Mouse (Mus musculus) thymus, postnatal 10 days (tissue): ENCODE results near the gene Gm12258.
"Not testable (repeated sequence)": the region's sequence is repeated elsewhere in the genome, so short reads cannot be mapped to it uniquely, and the experiment has no call there.

ENCODE experiments used
- DNase-seq, 2 experiments: peaks; one replicate each; pipeline ENCODE4 v3.0.0; 2021; ENCODE audit warnings: low spot score in 2 of 2

Gene Gm12258

DNA sequence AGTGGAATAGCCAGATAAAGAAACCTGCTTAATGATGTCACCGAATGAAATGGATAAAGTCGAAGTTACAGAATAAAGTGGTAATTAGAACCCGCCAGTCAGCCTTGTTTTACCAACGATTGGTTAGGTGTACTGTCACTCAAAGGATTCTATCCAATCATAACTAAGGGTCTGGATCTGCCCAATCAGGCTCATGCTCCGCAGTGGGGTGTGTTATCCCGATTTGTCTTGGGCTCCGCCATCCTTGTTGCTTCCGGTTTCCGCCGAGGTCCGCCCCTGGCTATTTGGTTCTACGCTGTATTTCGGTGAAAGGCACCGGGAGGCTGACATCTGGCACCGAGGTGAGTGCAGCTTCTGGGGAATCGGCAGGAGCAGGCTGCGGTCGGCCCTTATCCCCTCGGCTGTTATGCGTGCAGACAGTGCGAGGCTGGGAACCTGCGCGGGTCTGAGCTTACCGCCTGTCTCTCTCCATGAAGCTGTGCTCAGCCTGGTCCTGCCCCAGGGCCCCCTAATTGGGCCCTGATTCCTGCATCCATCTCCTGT is at the start of gene Gm12258:
Gm12258 (plus strand) TSS at position 240 of the 543 bp plus-strand sequence.
- DNase-seq = peak; percentile 86 to 96

- no peak for DNase-seq
Measured at GRCm38 (mm10) chr11:58799747-58800146, 47.2 kb upstream of the Gm12258 start.

GRCm38 (mm10) chr11:58801558-58802228 is 45.3 kb upstream of the Gm12258 start, which contains the start of gene Fam183b:
TSS of gene Fam183b (minus strand) at chr11:58801960.
- no peak for DNase-seq

DNA sequence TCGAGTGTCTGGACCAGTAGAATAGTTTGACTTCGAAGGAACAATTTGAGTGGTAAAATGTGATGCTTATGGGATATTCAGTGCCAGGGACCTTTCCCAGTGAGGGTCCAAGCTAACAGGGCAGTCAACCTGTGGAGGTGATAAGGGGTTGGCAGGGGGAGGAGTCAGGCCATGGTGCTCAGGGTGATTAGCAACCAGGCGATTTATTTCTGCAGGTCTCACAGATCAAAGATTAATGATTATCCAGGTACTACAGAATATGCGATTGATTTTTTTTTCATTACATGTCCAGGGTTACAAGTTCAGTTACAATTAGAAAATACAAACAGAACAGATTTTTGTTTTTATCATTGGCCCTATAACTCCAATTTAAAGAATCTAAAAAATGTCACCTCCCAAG is 43.1 kb upstream of the Gm12258 start:
- no peak for DNase-seq

DNA sequence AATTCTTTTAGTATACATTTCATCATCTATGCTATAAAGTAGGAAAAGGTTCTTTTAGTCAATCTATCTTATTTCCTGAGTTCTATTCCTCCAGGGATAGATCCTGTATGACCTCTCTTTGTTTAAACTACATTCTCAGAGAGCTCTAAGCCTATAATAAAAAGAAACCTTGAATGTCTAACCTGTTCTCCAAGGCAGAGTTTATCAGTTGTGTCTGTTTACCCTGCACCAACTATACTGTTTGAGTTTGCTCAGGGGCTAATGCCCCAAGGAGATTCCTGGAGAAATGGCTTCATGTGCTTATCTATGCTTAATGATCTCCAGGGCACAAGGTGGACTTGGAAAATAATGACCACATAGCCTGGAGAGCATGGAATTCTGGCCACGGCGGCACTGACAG is 42.6 kb upstream of the Gm12258 start:
- no peak for DNase-seq

- DNase-seq = no peak
Measured at GRCm38 (mm10) chr11:58812001-58812400, 35.0 kb upstream of the Gm12258 start.

- not testable (repeated sequence) for DNase-seq
Measured at GRCm38 (mm10) chr11:58814700-58815099, 32.3 kb upstream of the Gm12258 start, which contains the start of gene Olfr313. TSS of gene Olfr313 (plus strand) at chr11:58815000.

DNA sequence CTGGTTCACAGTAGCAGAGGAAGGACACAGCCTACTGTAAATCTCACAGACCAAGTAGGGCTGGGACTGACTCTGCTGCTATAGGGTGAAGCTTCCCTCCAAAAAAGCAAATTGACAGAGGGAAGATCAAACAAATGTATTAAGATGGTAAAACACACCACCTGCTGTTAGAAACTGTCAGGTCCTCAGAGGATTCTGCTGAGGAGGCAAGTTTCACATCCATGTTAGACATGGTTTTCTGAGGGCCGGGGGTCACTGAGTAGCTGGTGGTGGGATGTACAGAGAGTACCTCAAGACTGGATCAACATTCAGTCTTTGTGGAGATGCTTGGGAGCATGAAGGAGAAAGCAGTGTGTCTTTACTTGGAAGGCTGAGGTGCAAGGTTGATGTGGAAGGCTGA is 31.3 kb upstream of the Gm12258 start:
- DNase-seq = no peak

DNA sequence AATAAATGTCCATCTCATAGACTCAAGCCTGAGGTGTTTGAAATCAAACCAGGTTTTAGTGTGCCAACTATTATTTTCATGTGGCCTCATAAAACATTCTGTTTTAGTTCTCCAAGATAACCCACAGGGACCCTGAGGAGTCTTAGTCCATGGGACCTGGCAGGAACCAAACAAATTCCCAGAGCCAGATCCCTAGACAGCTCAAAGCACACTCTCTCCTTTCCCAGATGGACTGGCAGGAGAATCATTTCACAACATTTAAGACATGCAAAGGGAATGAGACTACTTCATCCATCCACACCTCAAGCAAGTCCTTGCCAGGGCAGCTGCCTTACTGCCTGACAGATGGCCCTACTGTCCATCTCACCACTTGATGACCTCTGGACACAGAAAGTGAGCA is 18.0 kb upstream of the Gm12258 start, which contains the start of gene Olfr312:
Olfr312 (plus strand) TSS at position 301 of the 400 bp plus-strand sequence.
- not testable (repeated sequence) for DNase-seq

GRCm38 (mm10) chr11:58829764-58830163 is 17.2 kb upstream of the Gm12258 start:
- DNase-seq = peak; percentile 52 to 54

- peak; percentile 49 to 62 for DNase-seq
Measured at GRCm38 (mm10) chr11:58832541-58832940, 14.4 kb upstream of the Gm12258 start.

GRCm38 (mm10) chr11:58838951-58839350 is 8.0 kb upstream of the Gm12258 start, which contains the start of gene Olfr311:
TSS of gene Olfr311 (plus strand) at chr11:58839251.
- DNase-seq = not testable (repeated sequence)

GRCm38 (mm10) chr11:58847636-58848035 is 678 bp downstream of the Gm12258 start:
- DNase-seq = peak in 1 of 2 experiments; percentile 37

DNA sequence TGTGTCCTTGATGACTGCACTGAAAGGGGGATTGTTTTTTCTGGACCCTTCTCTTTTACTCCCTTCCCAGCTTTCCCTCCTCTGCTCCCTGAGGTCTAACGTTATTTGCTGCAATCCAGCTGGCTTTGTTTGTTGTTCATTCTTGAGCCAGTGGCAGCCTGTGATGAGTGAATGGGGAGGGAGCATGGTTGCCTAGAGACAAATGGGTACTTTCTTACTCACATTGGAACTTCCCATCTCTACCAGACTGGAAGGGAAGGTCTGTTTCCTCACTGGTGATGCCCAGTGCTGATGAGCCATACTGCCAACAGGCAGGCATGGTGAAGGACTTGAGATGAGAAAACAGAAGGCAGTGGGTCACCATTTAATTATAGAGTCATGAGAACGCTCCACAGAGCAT is 2.8 kb downstream of the Gm12258 start:
- DNase-seq = no peak

DNA sequence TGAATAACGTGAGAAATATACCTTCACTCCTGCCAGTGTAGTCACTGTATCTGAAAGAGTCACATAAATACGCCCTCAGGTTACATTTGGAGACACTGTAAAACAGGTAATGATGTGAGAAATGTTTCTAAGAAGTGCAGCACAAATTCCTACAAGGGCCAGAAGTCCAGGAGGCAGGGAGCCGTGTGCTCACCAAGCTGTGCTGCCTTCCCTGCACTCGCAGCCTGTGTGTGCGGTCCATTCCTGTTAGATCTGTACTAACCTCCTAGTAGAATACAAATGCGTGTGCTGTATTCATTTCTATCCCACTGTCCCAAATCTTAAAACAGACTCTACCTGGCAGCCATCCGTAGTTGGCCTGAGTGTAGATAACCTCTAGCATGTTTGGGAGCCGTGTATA is 13.8 kb downstream of the Gm12258 start:
- DNase-seq = no peak

DNA sequence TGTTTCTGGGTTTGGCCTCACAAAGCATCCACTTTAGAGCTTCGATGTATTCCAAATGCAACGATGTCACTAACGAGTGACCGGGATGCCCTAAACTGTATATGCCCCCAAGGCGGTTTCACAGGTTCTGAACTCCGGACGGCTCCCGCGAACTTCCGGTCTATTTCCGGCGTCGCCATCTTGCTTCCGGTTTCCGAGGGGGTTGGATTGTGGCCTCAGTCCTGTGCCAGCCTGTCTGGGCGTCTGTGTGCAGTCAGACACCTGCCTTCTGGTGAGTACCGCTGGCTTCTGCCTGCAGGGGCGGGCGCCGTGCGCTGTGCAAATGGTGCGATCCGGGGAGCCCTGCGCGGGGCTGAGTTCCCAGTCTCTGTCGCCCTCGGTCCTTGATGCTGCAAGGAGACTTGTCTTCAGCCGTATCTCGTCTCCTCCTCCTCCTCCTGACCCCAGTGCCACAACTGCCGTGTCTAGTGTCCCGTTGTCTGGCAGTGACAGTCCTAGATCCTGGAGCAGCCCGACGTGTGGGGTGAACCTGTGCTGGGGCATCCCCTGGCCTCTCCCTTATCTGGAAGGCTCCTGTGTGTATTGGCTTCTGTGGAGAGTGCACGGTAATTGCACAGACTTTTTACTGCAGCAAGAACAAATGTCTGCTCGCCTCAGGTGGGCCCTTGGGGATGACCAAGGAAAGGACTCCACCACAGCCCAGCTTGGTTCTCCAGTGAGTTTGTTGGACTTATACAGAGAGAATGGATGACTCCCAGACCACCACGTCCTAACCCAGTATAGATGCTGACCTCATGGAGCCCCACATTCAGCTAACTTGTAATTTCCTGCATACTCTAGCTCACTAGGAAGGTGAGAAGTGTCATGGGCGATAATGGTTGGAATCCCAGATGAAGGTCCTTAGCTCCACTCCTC is 20.3 kb downstream of the Gm12258 start, which contains the start of gene 2810021J22Rik:
2810021J22Rik (plus strand) TSS at position 178 of the 915 bp plus-strand sequence.
- peak; percentile 90 for DNase-seq

- DNase-seq = no peak
Measured at GRCm38 (mm10) chr11:58867954-58868330, 21.0 kb downstream of the Gm12258 start.

- no peak for DNase-seq
Measured at GRCm38 (mm10) chr11:58870961-58871360, 24.0 kb downstream of the Gm12258 start.

- peak; percentile 85 to 91 for DNase-seq
Measured at GRCm38 (mm10) chr11:58883756-58884155, 36.8 kb downstream of the Gm12258 start.

DNA sequence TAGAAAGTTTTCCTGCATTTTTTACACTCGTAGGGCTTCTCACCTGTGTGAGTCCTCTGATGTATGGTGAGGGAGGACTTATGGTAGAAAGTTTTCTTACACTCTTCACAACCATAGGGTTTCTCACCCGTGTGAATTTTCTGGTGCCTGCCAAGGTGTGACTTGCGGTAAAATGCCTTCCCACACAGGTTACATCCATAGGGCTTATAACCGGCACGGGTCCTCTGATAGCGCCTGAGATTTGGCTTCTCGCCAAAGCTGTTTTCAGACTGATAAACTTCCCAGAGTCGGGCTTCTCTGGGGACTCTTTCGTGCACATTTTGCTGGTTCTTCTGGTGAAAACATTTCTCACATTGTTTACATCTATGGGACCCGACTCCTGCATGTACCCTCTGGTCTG is 43.6 kb downstream of the Gm12258 start:
- no peak for DNase-seq

DNA sequence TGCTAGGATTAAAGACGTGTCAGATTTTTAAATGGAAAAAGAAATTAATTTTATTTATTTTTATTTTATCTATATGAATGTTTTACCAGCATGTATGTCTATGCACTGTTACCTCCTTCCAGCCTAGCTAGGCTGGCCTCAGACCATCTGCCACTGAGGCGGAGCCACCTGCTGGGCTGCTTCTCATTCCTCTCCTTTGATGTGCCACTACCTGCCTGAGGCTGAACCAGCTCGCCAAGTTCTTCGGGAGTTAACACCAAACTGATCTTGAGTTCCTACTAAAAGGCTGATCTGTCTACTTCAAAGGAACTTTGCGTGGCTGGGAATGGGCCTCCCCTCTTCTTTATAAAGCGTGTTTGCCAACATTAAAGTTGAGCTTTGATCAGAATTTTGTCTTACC is 47.5 kb downstream of the Gm12258 start:
- peak; percentile 48 to 49 for DNase-seq

DNA sequence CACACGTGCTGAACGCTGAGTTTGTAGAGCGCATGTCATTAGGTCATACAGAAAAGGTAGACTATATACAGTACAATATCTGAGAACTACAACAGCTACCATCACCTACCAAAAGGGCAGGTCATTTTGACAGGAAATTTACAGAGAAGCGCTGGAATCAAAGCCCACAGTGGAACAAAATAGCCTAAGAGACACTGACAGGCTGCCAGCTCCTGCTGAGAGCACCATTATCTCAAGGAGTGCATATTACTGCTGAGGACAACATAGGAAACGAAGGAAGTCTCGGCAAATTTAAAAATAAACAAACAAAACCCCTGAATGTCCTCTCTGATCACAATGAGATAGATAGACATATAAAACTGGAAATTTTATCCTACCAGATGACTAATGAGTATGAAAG is 50.5 kb downstream of the Gm12258 start:
- DNase-seq = no peak
